Mouse (Mus musculus): ENCODE measurements at regions not wholly inside any gene's neighbourhood (a gene's known extent, or its start where the extent isn't known, plus 50 kb on each side); places are given as distances from the start of the nearest gene placed in this dataset.

- no peak for ATAC-seq (replicated peaks in 1 of 2; ENCODE audit: insufficient read depth in 1 of 2, low FRiP score in 2 of 2, low TSS enrichment in 1 of 2, low read depth in 1 of 2, poor library complexity in 2 of 2, severe bottlenecking in 2 of 2)
Observed at GRCm38 (mm10) chr7:47830124-47830523, 151.8 kb downstream of the Mrgpra4 start.

- no peak for ATAC-seq (replicated peaks in 1 of 2; ENCODE audit: insufficient read depth in 1 of 2, low FRiP score in 2 of 2, low TSS enrichment in 1 of 2, low read depth in 1 of 2, poor library complexity in 2 of 2, severe bottlenecking in 2 of 2)
Observed at GRCm38 (mm10) chr7:47781373-47781772, 180.2 kb upstream of the Mrgpra3 start.

- ATAC-seq (replicated peaks in 1 of 2; ENCODE audit: insufficient read depth in 1 of 2, low FRiP score in 2 of 2, low TSS enrichment in 1 of 2, low read depth in 1 of 2, poor library complexity in 2 of 2, severe bottlenecking in 2 of 2), result peak; percentile 60 to 78
Observed at GRCm38 (mm10) chr7:47747528-47747927, 146.4 kb upstream of the Mrgpra3 start.

DNA sequence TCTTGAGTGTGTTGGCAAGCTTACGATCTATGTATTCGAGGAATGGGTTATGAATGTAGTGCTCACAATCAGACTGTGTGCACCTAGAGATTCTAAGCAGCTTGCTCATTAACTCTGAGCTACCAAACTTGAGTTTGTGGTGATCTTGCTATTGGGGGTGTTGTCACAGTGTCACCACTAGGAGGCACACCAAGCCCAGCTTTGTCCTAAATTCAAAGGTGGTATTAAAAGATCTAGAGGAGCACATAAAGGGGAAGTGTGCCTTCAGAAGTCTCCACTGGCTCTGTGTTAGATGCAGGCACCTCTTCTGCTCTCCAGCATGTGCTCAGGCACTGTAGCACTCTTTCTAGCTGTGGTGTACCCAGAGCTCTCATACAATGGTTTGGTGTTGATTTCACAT is 138.9 kb upstream of the Mrgpra3 start:
- ATAC-seq (replicated peaks in 1 of 2; ENCODE audit: insufficient read depth in 1 of 2, low FRiP score in 2 of 2, low TSS enrichment in 1 of 2, low read depth in 1 of 2, poor library complexity in 2 of 2, severe bottlenecking in 2 of 2), result peak; percentile 65 to 66; a peak in 2 of 4 replicates

- no peak for ATAC-seq (replicated peaks in 1 of 2; ENCODE audit: insufficient read depth in 1 of 2, low FRiP score in 2 of 2, low TSS enrichment in 1 of 2, low read depth in 1 of 2, poor library complexity in 2 of 2, severe bottlenecking in 2 of 2)
Observed at GRCm38 (mm10) chr7:47691121-47691520, 89.9 kb upstream of the Mrgpra3 start.

GRCm38 (mm10) chr7:47676999-47677398 is 75.8 kb upstream of the Mrgpra3 start:
- no peak for ATAC-seq (replicated peaks in 1 of 2; ENCODE audit: insufficient read depth in 1 of 2, low FRiP score in 2 of 2, low TSS enrichment in 1 of 2, low read depth in 1 of 2, poor library complexity in 2 of 2, severe bottlenecking in 2 of 2)

All from hematopoietic stem cell, adult 5-6 weeks (primary cell).